Mouse (Mus musculus) heart, embryonic 12.5 days (tissue): Measurements from ENCODE around the gene Nfx1. TPM values are rescaled to one million over a fixed set of nuclear protein-coding genes. Genes with fewer than 3 reads are reported as not detected.
A peak's percentile ranks its signal among the peaks of the same experiment; 100 is the strongest.

Experiments
- ATAC-seq: fragments of 200-750 bp; cut with Nextera tagmentation; 2 replicates; pipeline ENCODE4 v1.8.0; 2017; ENCODE audit warnings: moderate TSS enrichment, moderate library complexity; ENCODE audit not compliant: insufficient number of reproducible peaks, low FRiP score
- H3K27ac ChIP-seq: fragments of 300-500 bp; sonication (generic); 2 replicates; pipeline ENCODE4 v1.5.1; 2016; ENCODE audit warnings: mild to moderate bottlenecking, moderate library complexity; ENCODE audit not compliant: poor library complexity, severe bottlenecking
- H3K27me3 ChIP-seq: fragments of 300-500 bp; sonication (generic); replicated peaks from 2 replicates; pipeline ENCODE4 v1.6.1; 2016; ENCODE audit warnings: mild to moderate bottlenecking, moderate library complexity
- H3K36me3 ChIP-seq: fragments of 300-500 bp; sonication (generic); 2 replicates; pipeline ENCODE4 v1.6.1; 2016; ENCODE audit warnings: mild to moderate bottlenecking, moderate library complexity
- H3K4me1 ChIP-seq: fragments of 300-500 bp; sonication (generic); replicated peaks from 2 replicates; pipeline ENCODE4 v1.6.1; 2016; ENCODE audit warnings: mild to moderate bottlenecking
- H3K4me2 ChIP-seq: fragments of 300-500 bp; sonication (generic); 2 replicates; pipeline ENCODE4 v1.6.1; 2016; ENCODE audit warnings: mild to moderate bottlenecking, moderate library complexity
- H3K4me3 ChIP-seq: fragments of 300-500 bp; sonication (generic); 2 replicates; pipeline ENCODE4 v1.5.1; 2016; ENCODE audit warnings: mild to moderate bottlenecking
- H3K9ac ChIP-seq: fragments of 300-500 bp; sonication (generic); 2 replicates; pipeline ENCODE4 v1.6.1; 2016; ENCODE audit warnings: mild to moderate bottlenecking, moderate library complexity
- H3K9me3 ChIP-seq: fragments of 300-500 bp; sonication (generic); replicated peaks from 2 replicates; pipeline ENCODE4 v1.6.1; 2016; ENCODE audit warnings: mild to moderate bottlenecking, moderate library complexity
- WGBS: fragments of 180-500 bp; shearing (Covaris S2); methylation state at CpG from one replicate; pipeline ENCODE4 v1.1.7; 2016; 5-methylcytosine and 5-hydroxymethylcytosine counted together
- polyA plus RNA-seq: library from polyadenylated mRNA; unstranded; fragments of >200 nt; fragmentation: Nextera tagmentation; extraction: Ambion mirVana; gene quantifications from 2 replicates; pipeline ENCODE4 v1.2.1, GENCODE M21; 2016

Nfx1 gene
- polyA plus RNA-seq, 1 experiment from 2014 or later = 67.8 TPM

- peaks cover 31% of the 10 kb centered on the region for H3K4me1 ChIP-seq
- H3K4me3 ChIP-seq = no peak within 1 kb of the TSS
- H3K9me3 ChIP-seq = no peaks in the 10 kb centered on the region
- no peak; the same call in 1 of the 2 replicates for ATAC-seq
- H3K27ac ChIP-seq = no peak within 1 kb of the TSS
- no peaks in the 10 kb centered on the region for H3K36me3 ChIP-seq
- H3K27me3 ChIP-seq = no peaks in the 10 kb centered on the region
- no peak within 1 kb of the TSS for H3K9ac ChIP-seq
- H3K4me2 ChIP-seq = no peak within 1 kb of the TSS
- WGBS = 19% methylated on average over 9 of the region's 9 CpGs
Measured at GRCm38 (mm10) chr4:41047524-41048271, 77.0 kb downstream of the Nfx1 start, which contains the start of gene Aqp7. Gene Aqp7, minus strand, starts transcription at chr4:41048139.

DNA sequence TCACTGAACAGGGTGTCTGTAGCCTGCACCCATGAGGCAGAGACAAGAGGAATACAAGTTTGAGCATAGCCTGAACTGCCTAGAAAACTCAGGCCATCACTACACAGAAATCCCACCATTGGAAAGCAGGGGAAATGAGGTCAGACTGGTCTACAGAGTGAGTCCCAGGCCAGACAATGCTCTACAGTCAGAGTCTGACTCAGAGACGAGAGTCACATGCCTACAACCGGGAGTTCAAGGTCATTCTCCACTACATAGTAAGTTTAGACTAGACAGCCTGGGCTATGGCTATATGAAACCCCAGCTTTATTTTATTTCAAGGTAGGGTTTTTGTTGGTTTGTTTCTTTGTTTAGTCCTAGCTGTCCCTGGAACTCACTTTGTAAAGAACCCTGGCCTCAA, 78.2 kb downstream of the Nfx1 start:
- Histone ChIP-seq H3K27ac (no peak overlapping the region), H3K9ac (no peak overlapping the region), H3K36me3 (no peaks in the 10 kb centered on the region), H3K9me3 (no peaks in the 10 kb centered on the region), H3K4me2 (no peak overlapping the region), H3K27me3 (no peaks in the 10 kb centered on the region), H3K4me3 (no peak overlapping the region), H3K4me1 (peaks cover 31% of the 10 kb centered on the region)
- 48% methylated on average over 2 of the region's 2 CpGs for WGBS
- no peak for ATAC-seq

DNA sequence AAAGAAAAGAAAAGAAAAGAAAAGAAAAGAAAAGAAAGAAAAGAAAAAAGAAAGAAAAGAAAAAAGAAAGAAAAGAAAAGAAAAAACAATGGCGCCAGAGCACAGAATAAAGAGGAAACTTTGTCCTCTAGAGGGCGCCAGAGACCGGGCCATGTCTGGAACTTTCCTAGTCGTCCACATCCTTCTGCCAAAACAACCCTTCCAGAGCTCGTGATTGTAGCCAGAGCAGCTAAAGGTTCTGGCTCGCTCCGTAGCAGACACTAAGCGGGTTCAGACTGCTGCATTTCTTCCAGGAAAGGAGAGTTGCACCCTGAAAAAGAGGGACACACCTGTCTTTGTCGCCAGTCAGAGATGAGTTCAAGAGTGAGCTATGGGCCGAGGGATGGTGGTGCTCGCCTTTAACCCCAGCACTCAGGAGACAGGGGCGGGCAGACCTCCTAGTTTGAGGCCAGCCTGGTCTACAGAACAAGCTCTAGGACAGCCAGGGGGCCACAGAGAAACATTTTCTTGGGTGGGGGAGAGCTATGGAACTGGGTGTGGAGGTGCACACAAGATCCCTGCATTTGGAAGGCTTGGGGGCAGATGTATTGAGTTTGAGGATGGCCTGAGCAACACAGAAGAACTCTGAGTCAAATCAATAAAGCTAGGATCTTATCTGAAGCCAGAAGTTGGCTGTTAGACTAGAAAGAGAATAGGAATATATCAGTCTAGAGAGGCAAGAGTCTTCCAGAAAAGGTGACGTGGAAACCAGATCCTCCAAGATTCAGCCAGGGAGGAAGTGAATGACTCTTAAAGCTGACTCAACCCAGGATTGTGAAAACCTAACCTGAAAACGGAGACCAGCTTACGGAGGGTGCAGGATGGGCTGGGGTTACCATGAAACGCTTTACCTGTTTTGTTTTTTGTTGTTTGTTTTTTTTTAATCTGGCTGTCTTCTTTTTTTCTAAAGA, 80.3 kb downstream of the Nfx1 start:
- Histone ChIP-seq H3K9ac (no peak overlapping the region), H3K27me3 (no peaks in the 10 kb centered on the region), H3K27ac (no peak overlapping the region), H3K9me3 (no peaks in the 10 kb centered on the region), H3K4me1 (peaks cover 44% of the 10 kb centered on the region), H3K4me2 (peak overlapping the region; percentile 53), H3K36me3 (no peaks in the 10 kb centered on the region), H3K4me3 (no peak overlapping the region; the same call in 1 of the 2 replicates)
- 33% methylated on average over 16 of the region's 16 CpGs for WGBS
- ATAC-seq = no peak

DNA sequence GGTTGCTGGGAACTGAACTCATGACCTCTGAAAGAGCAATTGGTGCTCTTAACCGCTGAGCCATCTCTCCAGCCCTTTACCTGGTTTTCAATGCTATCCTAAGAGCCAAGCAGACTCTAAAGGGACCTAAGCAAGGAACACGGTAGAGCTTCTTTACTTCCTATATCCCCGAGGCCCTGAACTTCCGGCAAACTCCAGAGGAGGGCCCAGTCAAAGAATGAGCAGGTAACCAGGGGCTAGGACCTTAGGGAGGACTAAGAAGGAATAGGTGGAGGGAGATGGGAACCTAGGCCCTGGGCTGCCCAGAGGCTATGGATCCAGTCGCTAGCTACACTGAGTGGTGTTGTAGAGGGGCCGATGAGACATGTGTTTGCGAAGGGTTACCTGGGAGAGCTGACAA, 81.1 kb downstream of the Nfx1 start:
- no peak for ATAC-seq
- WGBS = 78% methylated on average over 7 of the region's 7 CpGs
- H3K4me3 ChIP-seq = no peak overlapping the region

GRCm38 (mm10) chr4:41055111-41055510, 84.4 kb downstream of the Nfx1 start:
- peak overlapping the region; percentile 6; the same call in 1 of the 2 replicates for H3K27ac ChIP-seq
- no peak overlapping the region for H3K9ac ChIP-seq
- H3K9me3 ChIP-seq = no peaks in the 10 kb centered on the region
- no peak overlapping the region for H3K4me3 ChIP-seq
- H3K4me2 ChIP-seq = peak overlapping the region; percentile 44
- WGBS = 32% methylated on average over 13 of the region's 13 CpGs
- H3K36me3 ChIP-seq = no peaks in the 10 kb centered on the region
- peaks cover 28% of the 10 kb centered on the region for H3K4me1 ChIP-seq
- H3K27me3 ChIP-seq = 0 out of 2 replicates have a peak, but pooled peaks cover 3% of the 10 kb centered on the region
- ATAC-seq = peak; percentile 40; the same call in 1 of the 2 replicates

More for the DNA sequence above, 81.1 kb downstream of the Nfx1 start:
- Histone ChIP-seq H3K4me1 (peaks cover 43% of the 10 kb centered on the region), H3K9ac (no peak overlapping the region), H3K9me3 (no peaks in the 10 kb centered on the region), H3K27me3 (no peaks in the 10 kb centered on the region), H3K4me2 (no peak overlapping the region), H3K36me3 (no peaks in the 10 kb centered on the region), H3K27ac (no peak overlapping the region)

- no peak for ATAC-seq
Measured at GRCm38 (mm10) chr4:41056253-41056652, 85.5 kb downstream of the Nfx1 start.

GRCm38 (mm10) chr4:41056742-41057332, 86.1 kb downstream of the Nfx1 start:
- H3K27ac ChIP-seq = no peak overlapping the region
- ATAC-seq = no peak
- whole genome bisulfite sequencing = 53% methylated on average over 7 of the region's 7 CpGs
- H3K4me1 ChIP-seq = peaks cover 25% of the 10 kb centered on the region
- H3K9me3 ChIP-seq = no peaks in the 10 kb centered on the region
- H3K4me3 ChIP-seq = no peak overlapping the region
- peaks cover 8% of the 10 kb centered on the region; the same call in 1 of the 2 replicates for H3K27me3 ChIP-seq
- no peak overlapping the region for H3K4me2 ChIP-seq
- no peak overlapping the region for H3K9ac ChIP-seq
- no peaks in the 10 kb centered on the region for H3K36me3 ChIP-seq

More at GRCm38 (mm10) chr4:41056253-41056652, 85.5 kb downstream of the Nfx1 start:
- peaks cover 25% of the 10 kb centered on the region for H3K4me1 ChIP-seq
- WGBS = 24% methylated on average over 1 of the region's 1 CpGs
- H3K9me3 ChIP-seq = no peaks in the 10 kb centered on the region
- H3K27me3 ChIP-seq = 0 out of 2 replicates have a peak, but pooled peaks cover 6% of the 10 kb centered on the region
- H3K4me3 ChIP-seq = no peak overlapping the region
- no peak overlapping the region for H3K4me2 ChIP-seq
- H3K36me3 ChIP-seq = no peaks in the 10 kb centered on the region
- H3K27ac ChIP-seq = no peak overlapping the region
- H3K9ac ChIP-seq = no peak overlapping the region

GRCm38 (mm10) chr4:41057361-41057760, 86.7 kb downstream of the Nfx1 start:
- peaks cover 25% of the 10 kb centered on the region for H3K4me1 ChIP-seq
- H3K27me3 ChIP-seq = peaks cover 12% of the 10 kb centered on the region; the same call in 1 of the 2 replicates
- ATAC-seq = no peak
- H3K36me3 ChIP-seq = no peaks in the 10 kb centered on the region
- 64% methylated on average over 7 of the region's 9 CpGs for WGBS
- no peak overlapping the region for H3K4me3 ChIP-seq
- H3K9ac ChIP-seq = no peak overlapping the region
- H3K9me3 ChIP-seq = no peaks in the 10 kb centered on the region
- H3K4me2 ChIP-seq = no peak overlapping the region
- H3K27ac ChIP-seq = no peak overlapping the region

DNA sequence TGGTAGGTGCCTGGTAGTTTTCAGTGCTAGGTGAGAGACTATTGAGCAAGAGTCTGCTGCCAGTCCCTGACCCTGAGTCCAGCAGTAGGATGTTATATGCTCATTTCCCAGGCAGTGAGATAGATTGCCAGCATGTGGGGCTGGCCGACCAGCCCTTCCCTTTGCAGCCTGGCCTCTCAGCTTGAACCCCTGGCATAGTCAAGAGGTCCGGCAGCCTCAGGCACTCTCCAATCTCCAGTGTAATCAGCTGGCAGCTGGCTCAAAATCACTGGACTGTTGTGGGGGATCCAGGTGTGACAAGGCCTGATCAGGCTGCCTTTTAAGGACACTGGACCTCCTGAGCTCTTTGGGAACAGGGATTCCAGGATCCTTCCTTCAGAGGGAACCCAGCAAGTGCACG, 92.6 kb downstream of the Nfx1 start:
- no peak for ATAC-seq
- Histone ChIP-seq H3K27me3 (peaks cover 19% of the 10 kb centered on the region; the same call in 1 of the 2 replicates), H3K9me3 (no peaks in the 10 kb centered on the region), H3K4me2 (no peak overlapping the region), H3K9ac (no peak overlapping the region), H3K4me1 (peaks cover 11% of the 10 kb centered on the region; the same call in 1 of the 2 replicates), H3K27ac (no peak overlapping the region), H3K4me3 (no peak overlapping the region), H3K36me3 (no peaks in the 10 kb centered on the region)
- 48% methylated on average over 3 of the region's 3 CpGs for WGBS

DNA sequence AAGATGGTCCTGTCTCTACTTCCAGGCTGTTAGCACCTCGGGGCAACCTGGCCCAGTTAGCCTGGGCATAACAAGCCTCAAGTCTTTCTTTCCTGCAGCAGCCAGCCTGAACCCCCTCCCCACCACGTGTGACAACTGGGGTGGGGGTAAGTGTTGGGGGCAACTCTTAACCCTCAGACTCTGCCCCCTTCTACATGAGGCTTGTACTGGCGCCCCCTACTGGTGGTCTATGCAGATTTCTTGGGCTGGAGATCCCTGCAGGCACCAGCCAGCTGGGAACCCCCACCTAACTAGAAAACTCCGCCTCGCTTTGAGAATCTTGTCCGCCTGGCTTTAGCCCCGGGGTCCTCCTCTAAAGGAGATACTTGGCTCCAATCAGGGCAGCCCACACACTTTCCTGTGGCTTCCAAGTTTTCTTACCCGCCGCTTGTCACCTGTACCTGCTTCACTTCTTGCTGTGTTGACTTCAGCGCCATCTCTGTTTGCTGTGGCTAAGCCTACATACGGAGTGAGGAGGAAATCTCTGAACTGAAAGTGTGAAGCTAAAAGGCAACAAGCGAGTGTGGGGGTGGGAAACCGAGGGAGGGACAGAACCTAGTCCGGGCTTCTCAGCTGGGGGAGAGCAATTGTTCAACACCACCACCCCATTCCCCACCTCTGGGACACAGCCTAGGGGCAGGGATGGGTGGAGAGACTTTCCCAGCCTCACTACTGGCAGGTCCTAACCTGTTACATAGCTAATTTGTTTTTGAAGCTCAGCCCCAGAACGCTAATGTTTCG, 93.4 kb downstream of the Nfx1 start:
- Histone ChIP-seq H3K4me1 (peaks cover 11% of the 10 kb centered on the region; the same call in 1 of the 2 replicates), H3K36me3 (no peaks in the 10 kb centered on the region), H3K9me3 (no peaks in the 10 kb centered on the region), H3K4me2 (peak overlapping the region; percentile 51), H3K27ac (no peak overlapping the region), H3K27me3 (peaks cover 19% of the 10 kb centered on the region; the same call in 1 of the 2 replicates), H3K4me3 (peak overlapping the region; percentile 3; the same call in 1 of the 2 replicates), H3K9ac (peak overlapping the region; percentile 1; the same call in 1 of the 2 replicates)
- no peak for ATAC-seq
- 17% methylated on average over 16 of the region's 16 CpGs for WGBS
